In genomic region chr8:78577569-78577968, GRCm38 (mm10) we compare ENCODE assay signal across 27 mouse cellular contexts.
DNase-seq lines count a peak whose midpoint lies in the region; ATAC-seq lines count a peak whose summit lies in the region.
"Had no signal": no experiment of that assay in that cellular context is flagged by ENCODE, and none has a peak within 500 bp of the region (broad histone marks: within the 10 kb centered on the region; RNA-seq: fewer than 3 reads in every experiment).

No protein-coding gene starts in this region.

- H3K36me3 ChIP-seq in neural tube, embryonic 13.5 days, result no peaks in the 10 kb centered on the region
- H3K36me3 ChIP-seq: heart, embryonic 15.5 days; liver, embryonic 12.5 days had no signal

- WGBS in neural tube, embryonic 13.5 days, result 17% methylated on average over 10 of the region's 10 CpGs

- peak overlapping the region; percentile 28; the same call in 1 of the 2 replicates for H3K27ac ChIP-seq in neural tube, embryonic 13.5 days (replicated peaks)
- H3K27ac ChIP-seq: heart, embryonic 10.5 days; heart, embryonic 15.5 days; kidney, postnatal 0 days; liver, embryonic 12.5 days had no signal

- intact Hi-C loops in heart, postnatal 25 days (cut with DNase I), result no loop called here

- no peak overlapping the region for H3K4me3 ChIP-seq in neural tube, embryonic 13.5 days
- H3K4me3 ChIP-seq: heart, embryonic 10.5 days; heart, embryonic 15.5 days; liver, embryonic 12.5 days had no signal

- DNase-seq in heart, adult 11 months, result peak; percentile 13
- DNase-seq in heart, postnatal 25 days (ENCODE audit: low spot score), result no peak
- peak; percentile 21 for DNase-seq in kidney, adult 9 months
- no peak for DNase-seq in kidney, postnatal 36 days
- no peak for DNase-seq in neural tube, embryonic 10.5 days (ENCODE audit: extremely low spot score, low spot score)
- DNase-seq in retina, postnatal 1 day, result peak; percentile 57
- DNase-seq in thymus, postnatal 0 days (ENCODE audit: low spot score), result no peak
- DNase-seq: adrenal gland, adult 2 months; adrenal gland, postnatal 36 days; B cell, adult 2 months; cerebellum, adult 2 months; cerebellum, postnatal 36 days; gastrocnemius, postnatal 14 days; heart, postnatal 36 days; kidney, adult 11 months; layer of hippocampus, postnatal 36 days; left cerebral cortex, postnatal 4 days; liver, postnatal 0 days; lung, postnatal 36 days; thymus, adult 2 months; thymus, postnatal 4 days had no signal

- peaks cover 48% of the 10 kb centered on the region for H3K4me1 ChIP-seq in neural tube, embryonic 13.5 days (replicated peaks)
- H3K4me1 ChIP-seq: heart, embryonic 15.5 days; liver, embryonic 12.5 days had no signal

- no peaks in the 10 kb centered on the region for H3K9me3 ChIP-seq in neural tube, embryonic 13.5 days
- H3K9me3 ChIP-seq: heart, embryonic 10.5 days; heart, embryonic 15.5 days; liver, embryonic 12.5 days had no signal

- ATAC-seq in neural tube, embryonic 13.5 days (ENCODE audit: low read depth), result no peak
- ATAC-seq: activated CD4-positive, CD25-positive, alpha-beta regulatory T cell, adult 4 months; liver, embryonic 12.5 days; liver, postnatal 0 days had no signal

- H3K27me3 ChIP-seq in neural tube, embryonic 13.5 days, result no peaks in the 10 kb centered on the region
- H3K27me3 ChIP-seq: heart, embryonic 15.5 days; liver, embryonic 12.5 days had no signal

- peak overlapping the region; percentile 16; the same call in 1 of the 2 replicates for H3K4me2 ChIP-seq in neural tube, embryonic 13.5 days
- H3K4me2 ChIP-seq: heart, embryonic 15.5 days; liver, embryonic 12.5 days had no signal

- H3K9ac ChIP-seq in neural tube, embryonic 13.5 days, result no peak overlapping the region
- H3K9ac ChIP-seq: heart, embryonic 15.5 days; liver, embryonic 12.5 days; liver, postnatal 0 days had no signal

Comparison
In these comparisons a context has a peak if more than half of its experiments do, and no peak if none do; other contexts are left out.
1. DNase-seq: peak in heart, adult 11 months (single experiment), kidney, adult 9 months (single experiment) and retina, postnatal 1 day (single experiment); none in heart, postnatal 25 days (single experiment), kidney, postnatal 36 days (0 of 2), neural tube, embryonic 10.5 days (single experiment) and thymus, postnatal 0 days (single experiment).